Mouse (Mus musculus) midbrain, embryonic 12.5 days (tissue): ENCODE data around the gene Gpm6b. TPM values are rescaled to one million over a fixed set of nuclear protein-coding genes. Genes with fewer than 3 reads are reported as not detected.

Source experiments
- ATAC-seq: fragments of 200-750 bp; cut with Nextera tagmentation; 2 replicates; pipeline ENCODE4 v1.8.0; 2017; ENCODE audit warnings: low read depth, moderate TSS enrichment, moderate library complexity; ENCODE audit not compliant: low FRiP score
- H3K27ac ChIP-seq: fragments of 300-500 bp; sonication (generic); replicated peaks from 2 replicates; pipeline ENCODE4 v1.5.1; 2016; ENCODE audit warnings: mild to moderate bottlenecking
- H3K27me3 ChIP-seq: fragments of 300-500 bp; sonication (generic); 2 replicates; pipeline ENCODE4 v1.6.1; 2016; ENCODE audit warnings: mild to moderate bottlenecking
- H3K36me3 ChIP-seq: fragments of 300-500 bp; sonication (generic); 2 replicates; pipeline ENCODE4 v1.6.1; 2016
- H3K4me1 ChIP-seq: fragments of 300-500 bp; sonication (generic); 2 replicates; pipeline ENCODE4 v1.6.1; 2016
- H3K4me2 ChIP-seq: fragments of 300-500 bp; sonication (generic); replicated peaks from 2 replicates; pipeline ENCODE4 v1.6.1; 2016; ENCODE audit warnings: mild to moderate bottlenecking, moderate library complexity
- H3K4me3 ChIP-seq: fragments of 300-500 bp; sonication (generic); 2 replicates; pipeline ENCODE4 v1.5.1; 2016; ENCODE audit warnings: mild to moderate bottlenecking
- H3K9ac ChIP-seq: fragments of 300-500 bp; sonication (generic); replicated peaks from 2 replicates; pipeline ENCODE4 v1.6.1; 2016; ENCODE audit warnings: mild to moderate bottlenecking, moderate library complexity
- H3K9me3 ChIP-seq: fragments of 300-500 bp; sonication (generic); 2 replicates; pipeline ENCODE4 v1.6.1; 2016; ENCODE audit warnings: mild to moderate bottlenecking
- WGBS: fragments of 180-500 bp; shearing (Covaris S2); methylation state at CpG from one replicate; pipeline ENCODE4 v1.1.7; 2016; 5-methylcytosine and 5-hydroxymethylcytosine counted together
- polyA plus RNA-seq: library from polyadenylated mRNA; unstranded; fragments of >200 nt; fragmentation: Nextera tagmentation; extraction: Ambion mirVana; gene quantifications from 2 replicates; pipeline ENCODE4 v1.2.1, GENCODE M21; 2016

The Gpm6b gene
- polyA plus RNA-seq, 1 experiment from 2014 or later = 196 TPM

- no peak overlapping the region for H3K27ac ChIP-seq
- H3K4me2 ChIP-seq = no peak overlapping the region
- no peak overlapping the region for H3K4me3 ChIP-seq
- no peaks in the 10 kb centered on the region for H3K9me3 ChIP-seq
- no peak overlapping the region for H3K9ac ChIP-seq
- no peaks in the 10 kb centered on the region for H3K4me1 ChIP-seq
- WGBS = 72% methylated on average over 8 of the region's 8 CpGs
- ATAC-seq = no peak
- H3K36me3 ChIP-seq = no peaks in the 10 kb centered on the region
- H3K27me3 ChIP-seq = peaks cover 20% of the 10 kb centered on the region; the same call in 1 of the 2 replicates
These were observed 126.9 kb downstream of the Gpm6b start for GRCm38 (mm10) chrX:166365458-166366213.

- Histone ChIP-seq H3K4me2 (no peak overlapping the region), H3K36me3 (peaks cover 38% of the 10 kb centered on the region), H3K9ac (no peak overlapping the region), H3K27me3 (peaks cover 58% of the 10 kb centered on the region), H3K4me1 (no peaks in the 10 kb centered on the region), H3K4me3 (no peak overlapping the region), H3K9me3 (no peaks in the 10 kb centered on the region), H3K27ac (no peak overlapping the region)
- ATAC-seq = no peak
- WGBS = 83% methylated on average over 9 of the region's 9 CpGs
These were observed 138.1 kb downstream of the Gpm6b start for GRCm38 (mm10) chrX:166376681-166377328.

GRCm38 (mm10) chrX:166378652-166379051 lies 139.9 kb downstream of the Gpm6b start:
- WGBS = 83% methylated on average over 5 of the region's 5 CpGs
- H3K9ac ChIP-seq = no peak overlapping the region
- H3K4me1 ChIP-seq = no peaks in the 10 kb centered on the region
- H3K27me3 ChIP-seq = peaks cover 54% of the 10 kb centered on the region
- H3K27ac ChIP-seq = no peak overlapping the region
- H3K4me2 ChIP-seq = no peak overlapping the region
- H3K9me3 ChIP-seq = no peaks in the 10 kb centered on the region
- ATAC-seq = no peak
- no peak overlapping the region for H3K4me3 ChIP-seq
- peaks cover 50% of the 10 kb centered on the region for H3K36me3 ChIP-seq

- no peak overlapping the region for H3K9ac ChIP-seq
- H3K4me1 ChIP-seq = no peaks in the 10 kb centered on the region
- no peak overlapping the region for H3K4me2 ChIP-seq
- peaks cover 36% of the 10 kb centered on the region for H3K27me3 ChIP-seq
- no peak overlapping the region for H3K4me3 ChIP-seq
- H3K27ac ChIP-seq = no peak overlapping the region
- no peaks in the 10 kb centered on the region for H3K9me3 ChIP-seq
- WGBS = 89% methylated on average over 2 of the region's 2 CpGs
- no peak for ATAC-seq
- peaks cover 29% of the 10 kb centered on the region; the same call in 1 of the 2 replicates for H3K36me3 ChIP-seq
These were observed 144.9 kb downstream of the Gpm6b start for GRCm38 (mm10) chrX:166383606-166384005.

- no peak overlapping the region for H3K4me3 ChIP-seq
- H3K4me2 ChIP-seq = no peak overlapping the region
- peaks cover 32% of the 10 kb centered on the region for H3K27me3 ChIP-seq
- no peak for ATAC-seq
- no peaks in the 10 kb centered on the region for H3K9me3 ChIP-seq
- H3K27ac ChIP-seq = no peak overlapping the region
- no peaks in the 10 kb centered on the region for H3K4me1 ChIP-seq
- H3K36me3 ChIP-seq = peaks cover 21% of the 10 kb centered on the region; the same call in 1 of the 2 replicates
- 81% methylated on average over 3 of the region's 3 CpGs for WGBS
- H3K9ac ChIP-seq = no peak overlapping the region
These were observed 146.2 kb downstream of the Gpm6b start for GRCm38 (mm10) chrX:166384935-166385334.

- 85% methylated on average over 6 of the region's 6 CpGs for WGBS
- no peak overlapping the region for H3K4me2 ChIP-seq
These were observed 147.9 kb downstream of the Gpm6b start for GRCm38 (mm10) chrX:166386656-166387055.

GRCm38 (mm10) chrX:166393753-166394152 lies 155.0 kb downstream of the Gpm6b start:
- Histone ChIP-seq H3K27me3 (peaks cover 15% of the 10 kb centered on the region), H3K4me3 (no peak overlapping the region), H3K27ac (no peak overlapping the region), H3K9ac (no peak overlapping the region), H3K4me1 (no peaks in the 10 kb centered on the region), H3K4me2 (no peak overlapping the region), H3K9me3 (no peaks in the 10 kb centered on the region), H3K36me3 (no peaks in the 10 kb centered on the region)
- 89% methylated on average over 1 of the region's 1 CpGs for WGBS
- no peak for ATAC-seq

More at GRCm38 (mm10) chrX:166386656-166387055, 147.9 kb downstream of the Gpm6b start:
- peaks cover 21% of the 10 kb centered on the region; the same call in 1 of the 2 replicates for H3K36me3 ChIP-seq
- H3K4me1 ChIP-seq = no peaks in the 10 kb centered on the region
- H3K9ac ChIP-seq = no peak overlapping the region
- ATAC-seq = no peak
- H3K9me3 ChIP-seq = no peaks in the 10 kb centered on the region
- H3K4me3 ChIP-seq = no peak overlapping the region
- peaks cover 25% of the 10 kb centered on the region for H3K27me3 ChIP-seq
- no peak overlapping the region for H3K27ac ChIP-seq

GRCm38 (mm10) chrX:166407865-166408264 lies 169.2 kb downstream of the Gpm6b start:
- H3K9ac ChIP-seq = no peak overlapping the region
- no peak overlapping the region for H3K27ac ChIP-seq
- H3K9me3 ChIP-seq = no peaks in the 10 kb centered on the region
- no peak for ATAC-seq
- H3K36me3 ChIP-seq = peaks cover 18% of the 10 kb centered on the region
- peaks cover 30% of the 10 kb centered on the region for H3K27me3 ChIP-seq
- no peaks in the 10 kb centered on the region for H3K4me1 ChIP-seq
- no peak overlapping the region for H3K4me2 ChIP-seq
- no peak overlapping the region for H3K4me3 ChIP-seq

GRCm38 (mm10) chrX:166416196-166416595 lies 177.5 kb downstream of the Gpm6b start:
- no peak overlapping the region for H3K4me3 ChIP-seq
- H3K9me3 ChIP-seq = no peaks in the 10 kb centered on the region
- ATAC-seq = no peak
- 87% methylated on average over 6 of the region's 6 CpGs for WGBS
- H3K27ac ChIP-seq = no peak overlapping the region
- H3K4me1 ChIP-seq = no peaks in the 10 kb centered on the region
- H3K36me3 ChIP-seq = no peaks in the 10 kb centered on the region
- H3K9ac ChIP-seq = no peak overlapping the region
- H3K4me2 ChIP-seq = no peak overlapping the region
- H3K27me3 ChIP-seq = no peaks in the 10 kb centered on the region; the same call in 1 of the 2 replicates

- WGBS = 84% methylated on average over 2 of the region's 2 CpGs
- Histone ChIP-seq H3K9me3 (no peaks in the 10 kb centered on the region), H3K4me3 (no peak overlapping the region), H3K27me3 (peaks cover 8% of the 10 kb centered on the region; the same call in 1 of the 2 replicates), H3K27ac (no peak overlapping the region), H3K9ac (no peak overlapping the region), H3K36me3 (no peaks in the 10 kb centered on the region), H3K4me2 (no peak overlapping the region), H3K4me1 (0 out of 2 replicates have a peak, but pooled peaks cover 3% of the 10 kb centered on the region)
- ATAC-seq = no peak
These were observed 196.1 kb downstream of the Gpm6b start for GRCm38 (mm10) chrX:166434812-166435211.
